ENCODE assay signal across 8 mouse cellular contexts in genomic region chr16:29579787-29580176, GRCm38 (mm10). TPM values are rescaled to one million over a fixed set of nuclear protein-coding genes. Genes with fewer than 3 reads are reported as not detected.
DNase-seq lines count a peak whose midpoint lies in the region; ATAC-seq and TF ChIP-seq lines count a peak whose summit lies in the region.

No protein-coding gene starts in this region.

- DNase-seq in kidney, postnatal 0 days (ENCODE audit: low spot score): no peak
- no peak for DNase-seq in kidney, adult 18-20 months
- DNase-seq in G1E (ENCODE audit: low spot score): peak; percentile 3
- no peak for DNase-seq in intestine, embryonic 14.5 days (ENCODE audit: low spot score)
- DNase-seq in ovary, postnatal 14 days (ENCODE audit: low spot score): no peak
- DNase-seq in cerebellum, adult 9-10 months: no peak

- 6% methylated on average over 12 of the region's 12 CpGs for WGBS in kidney, postnatal 0 days
- WGBS in embryonic facial prominence, embryonic 15.5 days: 6% methylated on average over 12 of the region's 12 CpGs
- WGBS in intestine, embryonic 14.5 days: 5% methylated on average over 12 of the region's 12 CpGs
- 8% methylated on average over 12 of the region's 12 CpGs for WGBS in midbrain, embryonic 15.5 days

- H3K4me2 ChIP-seq in kidney, postnatal 0 days (ENCODE audit: low read length): peak overlapping the region; percentile 67
- peak overlapping the region; percentile 89 for H3K4me2 ChIP-seq in embryonic facial prominence, embryonic 15.5 days (replicated peaks)
- H3K4me2 ChIP-seq in intestine, embryonic 14.5 days (ENCODE audit: low read length): peak overlapping the region; percentile 96
- peak overlapping the region; percentile 93 for H3K4me2 ChIP-seq in midbrain, embryonic 15.5 days

- no peaks in the 10 kb centered on the region for H3K27me3 ChIP-seq in kidney, postnatal 0 days (ENCODE audit: insufficient read depth, low read length)
- H3K27me3 ChIP-seq in G1E (ENCODE audit: insufficient read depth, low read length): peaks cover 6% of the 10 kb centered on the region; the same call in 1 of the 2 replicates
- H3K27me3 ChIP-seq in embryonic facial prominence, embryonic 15.5 days: no peaks in the 10 kb centered on the region
- no peaks in the 10 kb centered on the region for H3K27me3 ChIP-seq in intestine, embryonic 14.5 days (replicated peaks; ENCODE audit: control insufficient read depth, insufficient read depth, low read length)
- no peaks in the 10 kb centered on the region for H3K27me3 ChIP-seq in midbrain, embryonic 15.5 days (replicated peaks)

- 0 out of 2 replicates have a peak, but pooled peaks cover 5% of the 10 kb centered on the region for H3K4me1 ChIP-seq in kidney, postnatal 0 days (replicated peaks; ENCODE audit: insufficient read depth, low read length)
- peaks cover 8% of the 10 kb centered on the region for H3K4me1 ChIP-seq in G1E (ENCODE audit: insufficient read depth, low read depth, low read length)
- H3K4me1 ChIP-seq in embryonic facial prominence, embryonic 15.5 days: peaks cover 10% of the 10 kb centered on the region
- peaks cover 8% of the 10 kb centered on the region; the same call in 1 of the 2 replicates for H3K4me1 ChIP-seq in intestine, embryonic 14.5 days (replicated peaks; ENCODE audit: control insufficient read depth, insufficient read depth, low read length)
- peaks cover 14% of the 10 kb centered on the region for H3K4me1 ChIP-seq in midbrain, embryonic 15.5 days

- TF ChIP-seq CTCF in kidney, postnatal 0 days (IDR thresholded peaks at IDR 0.05; ENCODE audit: low read depth): no peak
- no peak for TF ChIP-seq CTCF in G1E (IDR thresholded peaks at IDR 0.05; ENCODE audit: low read depth, low read length)

- H3K4me3 ChIP-seq in kidney, postnatal 0 days (replicated peaks; ENCODE audit: low read depth, low read length): peak overlapping the region; percentile 71
- H3K4me3 ChIP-seq in G1E (ENCODE audit: low read depth, low read length): peak overlapping the region; percentile 98
- H3K4me3 ChIP-seq in embryonic facial prominence, embryonic 15.5 days (replicated peaks): peak overlapping the region; percentile 96
- H3K4me3 ChIP-seq in intestine, embryonic 14.5 days (ENCODE audit: low read depth, low read length): peak overlapping the region; percentile 76
- H3K4me3 ChIP-seq in midbrain, embryonic 15.5 days: peak overlapping the region; percentile 93

- H3K9me3 ChIP-seq in kidney, postnatal 0 days (replicated peaks; ENCODE audit: low read length): no peaks in the 10 kb centered on the region
- no peaks in the 10 kb centered on the region for H3K9me3 ChIP-seq in G1E (replicated peaks)
- H3K9me3 ChIP-seq in embryonic facial prominence, embryonic 15.5 days (replicated peaks): no peaks in the 10 kb centered on the region
- H3K9me3 ChIP-seq in intestine, embryonic 14.5 days (ENCODE audit: control insufficient read depth, low read length): no peaks in the 10 kb centered on the region
- no peaks in the 10 kb centered on the region for H3K9me3 ChIP-seq in midbrain, embryonic 15.5 days

- peak overlapping the region; percentile 77 for H3K9ac ChIP-seq in kidney, postnatal 0 days (ENCODE audit: low read depth, low read length)
- H3K9ac ChIP-seq in embryonic facial prominence, embryonic 15.5 days: peak overlapping the region; percentile 95
- H3K9ac ChIP-seq in intestine, embryonic 14.5 days (ENCODE audit: low read length): peak overlapping the region; percentile 77
- H3K9ac ChIP-seq in midbrain, embryonic 15.5 days: peak overlapping the region; percentile 92

- H3K27ac ChIP-seq in kidney, postnatal 0 days: no peak overlapping the region
- H3K27ac ChIP-seq in embryonic facial prominence, embryonic 15.5 days (replicated peaks): no peak overlapping the region
- no peak overlapping the region for H3K27ac ChIP-seq in intestine, embryonic 14.5 days (ENCODE audit: low read depth)
- H3K27ac ChIP-seq in midbrain, embryonic 15.5 days: no peak overlapping the region

- H3K36me3 ChIP-seq in kidney, postnatal 0 days (ENCODE audit: insufficient read depth, low read length): no peaks in the 10 kb centered on the region
- H3K36me3 ChIP-seq in G1E (replicated peaks): peaks cover 8% of the 10 kb centered on the region
- no peaks in the 10 kb centered on the region for H3K36me3 ChIP-seq in embryonic facial prominence, embryonic 15.5 days
- 0 out of 2 replicates have a peak, but pooled peaks cover under 1% of the 10 kb centered on the region for H3K36me3 ChIP-seq in intestine, embryonic 14.5 days (ENCODE audit: control insufficient read depth, insufficient read depth, low read length)
- H3K36me3 ChIP-seq in midbrain, embryonic 15.5 days (replicated peaks): no peaks in the 10 kb centered on the region

- no peak for ATAC-seq in kidney, postnatal 0 days (replicated peaks; ENCODE audit: low FRiP score, low read depth)
- no peak for ATAC-seq in G1E (ENCODE audit: extremely low read depth, insufficient number of reproducible peaks, low FRiP score, poor library complexity, severe bottlenecking)
- ATAC-seq in embryonic facial prominence, embryonic 15.5 days (ENCODE audit: insufficient number of reproducible peaks, low FRiP score, low TSS enrichment, low read depth): no peak
- ATAC-seq in intestine, embryonic 14.5 days (replicated peaks; ENCODE audit: low FRiP score, low TSS enrichment, low read depth): no peak
- ATAC-seq in midbrain, embryonic 15.5 days (replicated peaks): peak; percentile 44

RNA-seq across cellular contexts. Expression of gene Opa1, which starts 0.6 kb away (rescaled TPM):
- polyA plus RNA-seq in kidney, postnatal 0 days (2015; fragmentation: Nextera tagmentation; extraction: Ambion mirVana): 22.6 and 27.5 TPM in 2 replicates
- total RNA-seq in G1E (2014; fragmentation: Nextera tagmentation) (85.2 and 92.2 TPM in 2 replicates), G1E (2017) (93.8 and 108 TPM in 2 replicates)
- polyA plus RNA-seq in G1E (2012): 25.5 and 27.0 TPM in 2 replicates
- 25.1 and 25.9 TPM in 2 replicates for polyA plus RNA-seq in embryonic facial prominence, embryonic 15.5 days (2015; fragmentation: Nextera tagmentation; extraction: Ambion mirVana)
- polyA plus RNA-seq in intestine, embryonic 14.5 days (2014; fragmentation: Nextera tagmentation; extraction: Ambion mirVana): 37.6 and 41.4 TPM in 2 replicates
- polyA plus RNA-seq in midbrain, embryonic 15.5 days (2015; fragmentation: Nextera tagmentation; extraction: Ambion mirVana): 45.1 and 48.5 TPM in 2 replicates

RNA-seq across cellular contexts. Expression of gene Atp13a4, which starts 35.1 kb away (rescaled TPM):
- polyA plus RNA-seq in kidney, postnatal 0 days (2015; fragmentation: Nextera tagmentation; extraction: Ambion mirVana): 2.6 and 3.1 TPM in 2 replicates
- total RNA-seq in G1E (2014; fragmentation: Nextera tagmentation) (not detected in 2 replicates), G1E (2017) (0.22 TPM in 1 of 2 replicates, not detected in the other)
- not detected in 2 replicates for polyA plus RNA-seq in G1E (2012)
- polyA plus RNA-seq in embryonic facial prominence, embryonic 15.5 days (2015; fragmentation: Nextera tagmentation; extraction: Ambion mirVana): 3.9 and 4.0 TPM in 2 replicates
- 0.08 and 0.30 TPM in 2 replicates for polyA plus RNA-seq in intestine, embryonic 14.5 days (2014; fragmentation: Nextera tagmentation; extraction: Ambion mirVana)
- polyA plus RNA-seq in midbrain, embryonic 15.5 days (2015; fragmentation: Nextera tagmentation; extraction: Ambion mirVana): 1.5 and 1.7 TPM in 2 replicates
